Mouse (Mus musculus): Measurements from ENCODE around the gene Ankrd63.

DNA sequence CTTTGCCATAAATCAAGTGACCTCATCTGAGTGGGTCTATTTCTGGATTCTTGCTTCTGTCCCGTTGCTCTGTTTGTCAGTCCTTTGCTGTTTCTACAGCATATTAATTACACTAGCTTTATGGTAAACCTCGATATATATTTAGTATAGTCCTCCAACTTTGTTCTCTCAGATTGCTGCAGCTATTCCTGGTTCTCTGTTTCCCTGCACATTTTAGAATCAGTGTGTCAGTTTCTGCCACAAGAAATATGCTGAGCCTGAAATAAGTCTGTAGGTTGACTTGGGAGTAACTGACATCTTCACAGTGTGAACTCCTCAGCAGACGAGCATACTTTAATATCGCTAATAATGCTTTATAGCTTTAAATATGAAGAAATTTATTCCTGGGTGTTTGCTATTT is 18.7 kb downstream of the Ankrd63 start:
- TF ChIP-seq POLR2A (IDR thresholded peaks at IDR 0.05; ENCODE audit: low read depth, low read length) = no peak
- TF ChIP-seq CTCF (conservative IDR thresholded peaks at IDR 0.05; ENCODE audit: insufficient read depth, insufficient read length, low read depth, low read length) = no peak

Measured in kidney, adult 2 months (tissue).